8 mouse cellular contexts compared by ENCODE assay signal in the genomic region with DNA sequence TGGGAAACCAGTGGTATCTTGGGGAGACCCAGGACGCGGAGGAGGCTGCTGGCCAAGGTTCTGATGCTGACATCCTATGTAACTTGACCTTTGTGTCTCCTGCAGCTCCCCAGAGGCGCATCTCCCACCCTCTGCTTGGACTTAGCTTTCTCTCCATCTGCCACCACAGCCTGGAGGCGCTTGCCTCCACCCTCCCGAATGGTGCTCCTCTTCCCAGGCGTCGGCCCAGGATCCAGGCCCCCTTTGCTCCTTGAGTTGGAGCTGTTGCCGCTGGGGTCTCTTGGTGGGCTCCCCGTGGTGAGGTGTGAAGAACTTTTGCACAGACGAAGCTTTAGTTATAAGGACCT. TPM values are rescaled to one million over a fixed set of nuclear protein-coding genes. Genes with fewer than 3 reads are reported as not detected.
A peak's percentile ranks its signal among the peaks of the same experiment; 100 is the strongest.
DNase-seq lines count a peak whose midpoint lies in the region; ATAC-seq and TF ChIP-seq lines count a peak whose summit lies in the region.

No protein-coding gene starts in this region.

- 0 out of 2 replicates have a peak, but pooled peaks cover 4% of the 10 kb centered on the region for H3K36me3 ChIP-seq in lung, postnatal 0 days (ENCODE audit: insufficient read depth, low read length)
- no peaks in the 10 kb centered on the region for H3K36me3 ChIP-seq in limb, embryonic 11.5 days (ENCODE audit: control insufficient read depth, insufficient read depth, low read length)
- peaks cover 19% of the 10 kb centered on the region; the same call in 1 of the 2 replicates for H3K36me3 ChIP-seq in stomach, embryonic 14.5 days (ENCODE audit: control insufficient read depth, insufficient read depth, low read length)

- peak overlapping the region; percentile 79 for H3K4me3 ChIP-seq in lung, postnatal 0 days (ENCODE audit: low read depth, low read length)
- H3K4me3 ChIP-seq in limb, embryonic 11.5 days (ENCODE audit: low read depth, low read length): peak overlapping the region; percentile 79
- peak overlapping the region; percentile 87 for H3K4me3 ChIP-seq in stomach, embryonic 14.5 days (ENCODE audit: low read depth, low read length)

- no peak for DNase-seq in cerebellum, postnatal 36 days
- no peak for DNase-seq in lung, postnatal 0 days (ENCODE audit: low spot score)
- no peak for DNase-seq in lung, postnatal 4 days
- no peak for DNase-seq in limb, embryonic 11.5 days (ENCODE audit: low spot score)
- DNase-seq in yolk sac, embryonic 10.5 days (ENCODE audit: low spot score): no peak
- no peak for DNase-seq in natural killer cell, adult 2 months (ENCODE audit: low spot score in 2 of 2)

- H3K4me2 ChIP-seq in lung, postnatal 0 days (replicated peaks; ENCODE audit: low read depth, low read length): peak overlapping the region; percentile 66
- H3K4me2 ChIP-seq in limb, embryonic 11.5 days (ENCODE audit: low read depth, severe bottlenecking): peak overlapping the region; percentile 96
- H3K4me2 ChIP-seq in stomach, embryonic 14.5 days (replicated peaks; ENCODE audit: low read depth, low read length): peak overlapping the region; percentile 86

- 0 out of 2 replicates have a peak, but pooled peaks have one; percentile 14 for ATAC-seq in cerebellum, adult (ENCODE audit: insufficient number of reproducible peaks, low FRiP score, low TSS enrichment)
- ATAC-seq in lung, postnatal 0 days: no peak
- ATAC-seq in limb, embryonic 11.5 days (ENCODE audit: insufficient number of reproducible peaks, low FRiP score, low TSS enrichment, low read depth): 0 out of 2 replicates have a peak, but pooled peaks have one; percentile 8
- no peak; the same call in 1 of the 2 replicates for ATAC-seq in stomach, embryonic 14.5 days (ENCODE audit: insufficient number of reproducible peaks, insufficient read depth, low FRiP score, low read depth)

- no peaks in the 10 kb centered on the region for H3K9me3 ChIP-seq in lung, postnatal 0 days (ENCODE audit: low read length)
- H3K9me3 ChIP-seq in limb, embryonic 11.5 days (ENCODE audit: control insufficient read depth, low read length): no peaks in the 10 kb centered on the region
- H3K9me3 ChIP-seq in stomach, embryonic 14.5 days (ENCODE audit: control insufficient read depth, low read depth, low read length): no peaks in the 10 kb centered on the region; the same call in 1 of the 2 replicates

- 15% methylated on average over 10 of the region's 10 CpGs for WGBS in lung, postnatal 0 days
- WGBS in limb, embryonic 11.5 days: 19% methylated on average over 10 of the region's 10 CpGs
- WGBS in stomach, embryonic 14.5 days: 18% methylated on average over 10 of the region's 10 CpGs

- no peak for TF ChIP-seq CTCF in lung, postnatal 0 days (IDR thresholded peaks at IDR 0.05)

- H3K27ac ChIP-seq in lung, postnatal 0 days (ENCODE audit: low read length): peak overlapping the region; percentile 78
- no peak overlapping the region for H3K27ac ChIP-seq in limb, embryonic 11.5 days (replicated peaks; ENCODE audit: low read depth, low read length)
- no peak overlapping the region for H3K27ac ChIP-seq in stomach, embryonic 14.5 days (ENCODE audit: low read length)

- H3K9ac ChIP-seq in lung, postnatal 0 days (replicated peaks; ENCODE audit: low read depth): peak overlapping the region; percentile 78
- H3K9ac ChIP-seq in limb, embryonic 11.5 days (ENCODE audit: low read length): peak overlapping the region; percentile 84
- peak overlapping the region; percentile 47 for H3K9ac ChIP-seq in stomach, embryonic 14.5 days (replicated peaks; ENCODE audit: low read depth, low read length)

- no peaks in the 10 kb centered on the region for H3K27me3 ChIP-seq in lung, postnatal 0 days (replicated peaks; ENCODE audit: insufficient read depth, low read length)
- H3K27me3 ChIP-seq in limb, embryonic 11.5 days (ENCODE audit: control insufficient read depth, insufficient read depth, low read length): no peaks in the 10 kb centered on the region
- H3K27me3 ChIP-seq in stomach, embryonic 14.5 days (ENCODE audit: control insufficient read depth, insufficient read depth, low read length): no peaks in the 10 kb centered on the region

- peaks cover 6% of the 10 kb centered on the region; the same call in 1 of the 2 replicates for H3K4me1 ChIP-seq in lung, postnatal 0 days (ENCODE audit: insufficient read depth, low read depth, low read length)
- H3K4me1 ChIP-seq in limb, embryonic 11.5 days (ENCODE audit: control insufficient read depth, insufficient read depth, low read length): peaks cover 14% of the 10 kb centered on the region
- peaks cover 17% of the 10 kb centered on the region for H3K4me1 ChIP-seq in stomach, embryonic 14.5 days (ENCODE audit: control insufficient read depth, insufficient read depth, low read length)

- no peak for TF ChIP-seq EP300 in lung, postnatal 0 days (IDR thresholded peaks at IDR 0.05)

RNA-seq across cellular contexts. Expression of gene Sh3bp5l, which starts 0.6 kb away (rescaled TPM):
- polyA plus RNA-seq in lung, postnatal 0 days (2015; fragmentation: Nextera tagmentation; extraction: Ambion mirVana): 33.7 and 38.0 TPM in 2 replicates
- polyA plus RNA-seq in limb, embryonic 11.5 days (2014; fragmentation: Nextera tagmentation; extraction: Ambion mirVana): 27.0 and 27.7 TPM in 2 replicates
- polyA plus RNA-seq in stomach, embryonic 14.5 days (2014; fragmentation: Nextera tagmentation; extraction: Ambion mirVana): 22.4 and 24.2 TPM in 2 replicates

RNA-seq across cellular contexts. Expression of gene Zfp672, which starts 1.0 kb away (rescaled TPM):
- polyA plus RNA-seq in lung, postnatal 0 days (2015; fragmentation: Nextera tagmentation; extraction: Ambion mirVana): 32.0 and 34.7 TPM in 2 replicates
- 24.6 and 28.2 TPM in 2 replicates for polyA plus RNA-seq in limb, embryonic 11.5 days (2014; fragmentation: Nextera tagmentation; extraction: Ambion mirVana)
- polyA plus RNA-seq in stomach, embryonic 14.5 days (2014; fragmentation: Nextera tagmentation; extraction: Ambion mirVana): 41.8 and 44.9 TPM in 2 replicates

RNA-seq across cellular contexts. Expression of gene Zfp692, which starts 24.3 kb away (rescaled TPM):
- 5.6 and 7.1 TPM in 2 replicates for polyA plus RNA-seq in lung, postnatal 0 days (2015; fragmentation: Nextera tagmentation; extraction: Ambion mirVana)
- 12.5 and 14.2 TPM in 2 replicates for polyA plus RNA-seq in limb, embryonic 11.5 days (2014; fragmentation: Nextera tagmentation; extraction: Ambion mirVana)
- 19.8 and 21.3 TPM in 2 replicates for polyA plus RNA-seq in stomach, embryonic 14.5 days (2014; fragmentation: Nextera tagmentation; extraction: Ambion mirVana)

RNA-seq across cellular contexts. Expression of gene Lypd8, which starts 47.7 kb away (rescaled TPM):
- polyA plus RNA-seq in lung, postnatal 0 days (2015; fragmentation: Nextera tagmentation; extraction: Ambion mirVana): not detected in 2 replicates
- not detected in 2 replicates for polyA plus RNA-seq in limb, embryonic 11.5 days (2014; fragmentation: Nextera tagmentation; extraction: Ambion mirVana)
- 32.0 and 42.9 TPM in 2 replicates for polyA plus RNA-seq in stomach, embryonic 14.5 days (2014; fragmentation: Nextera tagmentation; extraction: Ambion mirVana)

RNA-seq across cellular contexts. Expression of gene 4930438A08Rik, which starts 56.5 kb away (rescaled TPM):
- polyA plus RNA-seq in lung, postnatal 0 days (2015; fragmentation: Nextera tagmentation; extraction: Ambion mirVana): 0.16 and 0.17 TPM in 2 replicates
- polyA plus RNA-seq in limb, embryonic 11.5 days (2014; fragmentation: Nextera tagmentation; extraction: Ambion mirVana): not detected in 2 replicates
- polyA plus RNA-seq in stomach, embryonic 14.5 days (2014; fragmentation: Nextera tagmentation; extraction: Ambion mirVana): not detected in 2 replicates

Comparison
In these comparisons a context has a peak if more than half of its experiments do, and no peak if none do; other contexts are left out.
1. ATAC-seq: peak in cerebellum, adult (single experiment) and limb, embryonic 11.5 days (single experiment); none in lung, postnatal 0 days (single experiment) and stomach, embryonic 14.5 days (single experiment).
2. Peak in every context shown above with its lines, with median percentiles within 50 percentile points of each other: H3K4me2 ChIP-seq, H3K4me3 ChIP-seq and H3K9ac ChIP-seq.